Mouse (Mus musculus) spleen, postnatal 4 days (tissue): Measurements from ENCODE around the gene Tec.

Experiments used
- DNase-seq, 2 experiments: peaks; one replicate each; pipeline ENCODE4 v3.0.0; 2022; ENCODE audit warnings: low spot score in 2 of 2

The Tec gene

DNA sequence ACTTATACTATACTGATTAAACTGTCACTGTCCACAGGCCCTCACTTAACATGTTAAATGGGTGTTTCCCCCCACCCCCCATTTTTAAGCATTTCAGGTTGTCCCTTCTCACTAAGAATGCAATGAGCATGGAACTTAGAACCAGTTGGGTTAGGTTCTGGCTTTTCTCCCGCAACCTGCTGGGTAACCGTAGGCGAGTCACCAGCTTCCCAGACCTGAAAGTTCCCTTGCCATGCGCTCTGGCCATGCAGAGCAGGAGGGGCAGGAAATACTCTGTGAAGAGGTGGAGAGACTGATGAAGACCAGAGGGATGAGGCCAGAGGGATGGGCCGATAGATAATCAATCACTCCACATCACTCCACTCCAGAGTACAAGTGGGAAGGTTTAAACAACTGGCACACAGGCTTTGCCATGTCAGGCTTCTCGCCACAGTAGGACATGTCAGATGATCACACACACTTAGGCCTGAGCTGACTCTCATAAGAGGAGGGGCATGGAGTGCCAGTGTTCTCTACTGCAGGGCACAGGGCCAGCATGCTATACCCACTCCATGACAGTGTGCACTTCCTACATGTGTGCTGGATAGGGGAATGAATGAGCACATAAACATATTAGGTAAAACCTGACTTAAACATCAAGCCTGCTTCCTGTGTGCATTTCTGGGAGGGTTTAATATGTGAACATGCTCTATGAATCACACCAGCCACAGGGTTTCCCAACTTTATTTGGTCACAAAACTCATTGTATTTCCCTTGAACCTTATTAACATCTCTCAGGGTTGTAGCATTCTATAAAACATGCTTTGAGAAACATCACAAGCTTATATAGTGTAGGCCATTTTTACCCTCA, 13.9 kb downstream of the Tec start:
- DNase-seq, result no peak

DNA sequence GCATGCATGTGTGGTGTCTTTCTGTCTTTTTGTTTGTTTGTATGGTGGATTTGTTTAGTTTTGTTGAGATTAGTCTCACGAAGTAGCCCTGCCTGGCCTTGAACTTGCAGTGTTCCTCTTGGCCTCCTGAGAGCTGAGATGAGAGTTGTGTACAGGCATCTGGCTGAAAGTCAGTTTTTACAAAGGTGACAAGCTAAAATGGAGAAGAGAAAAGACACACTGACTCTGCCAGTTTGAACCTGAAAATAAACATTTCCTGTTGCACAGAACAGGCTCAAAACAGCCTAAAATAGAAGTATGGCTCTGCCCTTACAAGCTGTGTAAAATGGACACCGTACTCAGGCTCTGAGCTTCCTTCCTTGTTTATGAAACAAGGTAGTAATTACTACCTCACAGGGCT, 14.9 kb downstream of the Tec start:
- no peak for DNase-seq

DNA sequence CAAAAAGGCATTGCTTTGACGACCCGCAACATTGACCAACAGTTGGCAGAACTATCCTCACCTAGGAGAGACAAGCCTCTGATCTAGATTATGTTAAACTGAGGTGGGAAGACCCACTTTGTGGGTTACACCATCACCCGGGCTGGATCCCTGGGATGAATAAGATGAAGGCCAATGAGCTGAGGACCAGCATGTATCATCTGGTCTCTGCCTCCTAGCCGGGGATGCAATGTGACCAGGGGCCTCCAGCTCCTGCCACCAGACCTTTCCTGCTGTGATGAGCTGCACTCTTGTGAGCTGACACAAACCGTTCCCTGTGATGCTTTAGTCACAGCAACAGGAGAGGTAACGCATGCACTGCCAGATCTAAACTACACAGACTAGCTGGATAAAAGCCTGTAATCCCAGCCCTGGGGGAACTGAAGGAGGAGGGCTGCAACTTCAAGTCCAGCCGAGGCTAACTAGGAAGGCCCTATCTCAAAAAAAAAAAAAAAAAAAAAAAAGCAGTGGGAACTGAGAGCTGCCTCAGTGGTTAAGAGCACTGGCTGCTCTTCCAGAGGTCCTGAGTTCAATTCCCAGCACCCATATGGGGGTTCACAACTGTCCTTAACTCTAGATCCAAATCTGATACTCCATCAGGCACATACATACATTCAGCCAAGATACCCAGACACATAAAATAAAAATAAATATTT, 15.8 kb downstream of the Tec start:
- DNase-seq, result no peak

DNA sequence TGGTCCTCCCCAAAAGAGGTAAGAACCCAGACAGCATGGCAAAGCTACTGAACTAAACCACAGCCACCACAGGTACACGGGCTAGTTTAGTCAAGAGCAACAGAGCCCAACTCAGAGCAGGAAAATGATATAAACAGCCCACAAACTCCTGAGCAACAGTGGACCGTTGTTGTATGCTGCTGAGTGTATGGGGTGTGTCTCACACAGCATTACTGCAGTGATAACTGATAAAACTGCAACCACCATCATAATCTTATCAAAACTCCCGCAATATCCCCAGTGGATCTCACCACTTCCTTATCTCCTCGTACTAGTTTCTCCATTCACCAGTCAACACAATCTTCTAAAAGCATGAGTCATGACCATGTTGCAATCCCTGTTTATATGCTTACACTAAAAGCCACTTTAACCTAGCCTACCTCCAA, 16.6 kb downstream of the Tec start:
- DNase-seq, result no peak

DNA sequence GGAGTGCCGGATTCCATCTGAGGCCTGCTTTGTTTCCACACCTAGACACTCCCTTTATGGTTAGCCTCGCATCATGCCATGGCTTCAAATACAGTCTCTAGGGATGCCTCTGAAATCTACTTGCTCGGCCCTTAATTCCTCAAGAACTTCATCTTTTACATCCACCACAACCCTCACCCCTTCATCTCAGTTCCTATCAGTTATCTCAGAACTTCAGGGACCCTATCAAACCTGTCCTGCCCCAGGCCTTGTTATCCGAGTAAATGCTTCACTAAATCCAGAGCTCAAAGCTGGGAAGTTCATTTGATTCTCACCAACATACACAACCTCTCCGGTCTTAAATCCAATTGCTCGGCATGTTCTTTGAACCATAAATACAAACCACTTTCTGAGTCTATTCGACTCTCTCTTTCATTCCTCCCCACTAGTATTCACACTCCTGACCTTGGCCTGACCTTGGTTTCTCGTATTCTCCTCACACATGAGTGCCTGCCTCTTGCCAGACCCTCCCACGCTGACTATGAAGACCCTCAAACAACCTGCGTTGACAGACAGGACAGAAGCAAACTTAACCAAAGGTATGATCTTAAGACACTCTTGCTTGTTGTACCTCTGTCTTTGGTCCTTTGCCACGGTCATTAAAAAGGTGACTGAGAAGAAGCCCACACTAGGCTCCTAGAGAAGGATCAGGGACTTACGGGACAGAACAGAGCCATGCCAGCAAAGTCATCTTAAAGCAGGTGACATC, 17.2 kb downstream of the Tec start:
- no peak for DNase-seq

DNA sequence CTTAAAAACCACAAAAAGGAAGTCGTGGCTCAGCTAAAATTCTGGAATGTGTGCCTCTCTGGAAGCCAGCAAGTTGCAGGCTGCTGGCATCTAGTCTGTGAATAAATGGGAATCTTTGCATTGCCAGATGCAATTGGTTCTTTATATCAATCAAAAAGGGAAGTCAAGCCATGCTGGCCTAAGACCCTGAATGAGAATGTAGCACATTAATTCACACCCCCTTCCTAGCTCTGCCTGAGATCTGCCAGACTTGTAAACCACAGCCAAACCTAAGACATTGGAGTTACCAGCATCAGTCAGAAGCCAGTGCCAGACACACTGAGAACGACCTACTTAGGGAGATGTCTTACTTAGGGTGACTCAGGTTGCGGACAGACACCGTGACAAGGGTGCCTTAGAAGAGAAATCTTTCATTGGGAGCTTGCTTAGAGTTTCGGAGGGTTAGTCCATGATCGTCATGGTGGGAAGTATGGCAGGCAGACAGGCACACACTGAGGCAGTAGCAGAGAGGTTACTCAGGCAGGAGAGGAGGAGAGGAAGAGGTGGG, 19.3 kb downstream of the Tec start:
- no peak for DNase-seq

DNA sequence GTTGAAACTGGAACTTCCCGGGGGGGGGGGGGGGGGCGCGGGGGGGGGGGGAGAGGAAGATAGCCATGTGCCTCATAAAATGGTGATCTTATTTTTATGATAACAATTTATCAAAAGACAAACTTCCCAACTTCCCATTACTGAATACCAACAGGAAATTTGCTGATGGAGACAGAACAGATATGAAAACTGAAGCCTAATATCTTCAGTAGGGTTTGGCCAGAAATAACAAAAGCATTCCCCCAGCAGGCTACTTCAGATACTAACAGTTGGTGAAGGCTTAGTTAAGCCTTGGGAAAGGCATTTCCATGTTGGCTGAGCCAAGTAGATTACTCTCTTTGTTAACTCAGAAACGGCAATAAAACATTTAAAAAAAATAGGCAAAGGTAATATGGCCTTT, 21.6 kb downstream of the Tec start:
- no peak for DNase-seq

DNA sequence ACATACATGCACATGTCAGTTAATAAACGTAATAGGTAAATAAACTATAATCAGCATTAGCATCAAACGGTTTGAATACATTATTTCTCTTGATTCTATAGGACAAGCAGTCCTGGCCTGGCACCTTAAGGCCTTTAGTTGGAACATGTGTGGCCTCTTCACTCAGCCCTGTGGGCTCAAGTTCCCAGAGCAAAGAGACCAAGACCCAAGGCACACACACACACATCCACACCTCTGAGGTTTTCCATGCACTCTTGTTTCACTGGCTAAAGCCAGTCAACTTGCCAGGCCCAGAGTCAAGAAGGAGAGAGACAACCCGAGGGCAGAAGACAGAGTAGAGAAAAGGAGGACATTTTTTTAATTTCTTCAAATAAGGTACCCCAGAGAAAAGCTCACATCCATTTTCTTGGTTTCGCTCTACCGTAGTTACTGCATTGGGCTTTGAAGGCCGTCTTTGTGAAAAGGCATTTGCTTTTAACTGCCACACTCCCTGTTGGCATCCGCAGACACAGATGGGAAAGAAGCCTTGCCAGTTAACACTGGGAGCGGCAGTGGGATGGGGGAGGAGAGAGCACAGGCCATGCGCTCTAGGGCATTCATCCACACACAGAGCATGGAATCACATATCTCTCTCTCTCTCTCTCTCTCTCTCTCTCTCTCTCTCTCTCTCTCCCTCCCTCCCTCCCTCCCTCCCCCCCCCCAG, 22.2 kb downstream of the Tec start:
- no peak for DNase-seq

DNA sequence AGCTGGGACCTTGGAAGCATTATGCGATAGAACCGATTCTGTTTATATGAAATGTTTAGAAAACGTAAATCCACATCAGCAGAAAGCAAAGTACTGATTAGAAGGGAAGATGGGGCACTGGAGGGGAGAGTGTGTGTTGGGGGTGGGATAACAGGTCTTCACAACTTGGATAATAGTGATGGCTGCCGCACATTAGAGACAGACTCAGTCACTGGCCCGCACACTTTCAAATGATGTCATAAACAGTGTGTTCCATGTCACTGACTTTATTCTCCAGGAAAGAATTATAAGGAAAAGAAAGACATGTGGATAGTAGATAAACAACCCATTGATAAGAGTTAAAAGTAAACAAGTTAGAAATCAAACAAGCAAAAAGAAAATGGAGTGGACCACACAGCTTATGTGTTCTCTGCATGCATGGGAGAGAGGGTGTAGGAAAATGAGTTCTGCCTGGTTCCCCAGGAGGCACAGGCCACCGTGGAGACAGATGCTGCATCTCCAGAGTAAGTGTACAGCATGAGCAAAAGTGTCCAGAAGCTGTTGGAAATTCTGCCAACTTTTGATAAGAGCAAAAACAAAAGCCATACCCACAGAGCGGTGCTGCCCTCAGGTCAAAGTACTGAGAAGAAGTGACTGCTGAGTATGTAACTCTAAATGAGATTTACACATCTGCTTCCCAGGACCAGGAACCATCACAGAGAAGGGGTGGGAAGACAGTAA, 23.3 kb downstream of the Tec start:
- no peak for DNase-seq

DNA sequence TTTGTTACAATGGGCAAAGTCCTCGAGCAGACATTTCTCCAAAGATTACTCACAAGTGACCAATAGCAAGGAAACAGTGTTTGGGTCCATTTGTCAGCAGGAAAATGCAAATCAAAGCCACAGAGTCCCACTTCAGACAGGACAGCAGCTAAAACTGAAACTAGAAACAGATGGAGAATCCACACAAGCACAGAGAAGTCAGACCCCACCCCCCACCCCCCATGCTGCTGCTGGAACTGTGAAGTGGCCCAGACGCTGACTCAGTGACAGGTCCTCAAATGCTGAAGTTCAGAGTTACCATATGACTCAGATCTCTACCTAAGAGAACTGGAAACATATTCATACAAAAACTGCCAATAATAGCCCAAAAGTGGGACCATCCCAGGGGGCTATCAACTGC, 24.0 kb downstream of the Tec start:
- DNase-seq, result no peak

DNA sequence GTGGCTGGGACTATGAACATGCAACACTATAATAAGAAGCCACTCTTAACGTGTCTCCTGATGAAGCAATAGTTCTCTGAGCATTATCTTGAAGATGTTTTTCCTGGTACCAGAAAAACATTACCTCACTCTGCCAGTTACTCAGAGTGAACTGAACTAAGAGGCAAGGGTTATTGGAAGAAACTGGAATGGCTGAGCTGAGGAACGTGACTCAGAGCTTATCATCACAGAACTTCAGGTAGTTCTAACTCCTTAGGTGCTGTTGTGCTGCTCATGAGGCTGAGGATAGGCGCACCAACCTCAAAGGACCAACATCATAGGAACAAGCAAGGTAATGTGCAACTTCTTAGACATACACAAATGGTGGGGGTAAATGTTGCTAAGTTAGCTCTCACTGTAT, 28.6 kb downstream of the Tec start:
- DNase-seq, result no peak

DNA sequence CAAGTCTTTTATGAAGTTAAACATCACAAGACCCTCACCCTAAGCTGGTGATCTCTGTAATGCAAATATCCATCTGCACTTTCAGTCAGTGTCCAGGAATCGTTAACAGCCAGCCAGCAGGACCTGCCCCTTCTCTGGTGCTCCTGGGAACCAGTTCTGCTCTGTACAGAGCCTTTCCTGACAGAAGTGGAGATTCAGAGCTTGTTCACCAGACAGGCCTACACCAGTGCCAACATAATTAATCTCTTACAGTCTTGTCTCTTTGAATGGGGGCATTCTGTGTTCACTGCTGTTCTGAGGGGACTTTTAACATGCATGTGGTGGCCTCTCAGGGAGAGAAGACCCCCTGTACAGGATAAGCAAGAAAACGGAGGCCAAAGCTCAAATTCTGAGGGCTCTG, 29.3 kb downstream of the Tec start:
- no peak for DNase-seq

DNA sequence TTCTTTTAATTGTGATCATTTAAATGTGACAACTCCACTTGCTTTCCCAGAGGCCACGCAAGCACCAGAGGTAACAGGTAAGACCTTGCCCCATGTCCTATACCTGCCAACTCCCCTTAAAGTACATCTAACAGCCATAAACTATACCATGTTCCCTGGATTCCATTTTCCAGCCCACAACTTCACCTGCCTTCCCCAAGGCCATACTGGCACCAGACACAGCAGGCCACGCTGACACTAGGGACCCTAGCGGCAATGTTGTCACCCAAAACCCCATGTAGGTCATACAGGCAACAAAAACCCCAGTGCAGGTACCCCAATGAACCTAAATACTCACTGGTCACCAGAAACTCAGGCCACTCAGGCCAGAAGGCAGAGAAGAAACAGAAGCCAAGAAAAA, 32.6 kb downstream of the Tec start:
- DNase-seq, result no peak

DNA sequence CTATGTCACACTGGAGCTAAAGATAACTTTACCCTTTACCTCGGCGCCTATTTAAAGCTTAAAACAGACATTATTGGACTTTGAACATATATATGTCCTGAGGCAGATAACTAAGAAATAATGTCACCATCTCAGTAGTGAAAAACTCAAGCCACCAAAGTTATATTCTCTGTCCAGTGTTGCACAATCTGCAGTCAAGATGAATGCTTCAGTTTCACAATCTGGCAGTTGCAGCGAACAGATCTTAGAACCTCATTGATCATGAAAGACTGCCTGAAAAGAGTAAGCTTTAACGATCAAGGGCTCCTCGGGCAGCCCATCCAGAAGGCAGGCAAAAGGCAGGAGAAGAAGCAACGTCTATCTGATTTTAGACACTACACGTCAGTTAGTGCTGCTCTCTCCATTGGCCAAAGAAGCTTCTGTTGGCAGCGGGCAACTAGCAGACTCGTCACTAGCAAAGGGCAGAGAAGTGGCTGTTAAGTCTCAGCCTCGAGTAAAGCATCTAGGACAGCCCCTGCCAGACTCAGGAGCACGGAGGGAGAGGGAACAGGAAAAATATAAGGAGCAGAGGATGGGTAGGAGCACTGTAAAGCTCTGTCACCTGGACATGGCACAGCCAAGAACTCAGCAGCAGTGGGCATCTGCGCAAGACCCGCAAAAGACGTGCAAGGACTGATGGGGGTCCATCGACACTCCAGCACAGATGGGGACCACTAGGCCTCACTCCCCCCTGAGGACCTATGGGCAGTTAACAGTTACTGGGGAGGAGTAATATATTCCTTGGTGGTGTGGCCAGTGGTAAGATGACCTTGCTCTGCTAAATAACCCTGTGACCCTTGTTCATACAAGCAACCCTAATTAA, 35.1 kb downstream of the Tec start:
- DNase-seq, result no peak

DNA sequence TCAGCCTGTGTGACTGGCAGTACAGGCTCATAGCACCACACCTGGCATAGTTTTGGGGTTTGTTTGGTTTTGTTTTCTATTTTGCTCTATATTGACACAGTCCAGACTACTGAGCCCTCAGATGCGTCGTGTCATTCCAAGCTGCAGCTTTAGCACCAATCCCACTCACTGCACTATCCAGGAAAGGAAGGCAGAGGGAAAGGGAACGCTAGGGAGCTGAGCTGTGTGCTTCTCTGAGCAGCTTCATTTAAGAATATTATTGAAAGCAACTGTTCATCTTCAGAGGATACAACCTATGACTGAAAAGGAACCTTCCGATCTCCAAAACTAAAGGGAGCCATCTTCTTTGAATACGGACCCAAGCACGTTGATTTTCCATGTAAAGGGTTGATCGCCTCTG, 36.1 kb downstream of the Tec start:
- no peak for DNase-seq

DNA sequence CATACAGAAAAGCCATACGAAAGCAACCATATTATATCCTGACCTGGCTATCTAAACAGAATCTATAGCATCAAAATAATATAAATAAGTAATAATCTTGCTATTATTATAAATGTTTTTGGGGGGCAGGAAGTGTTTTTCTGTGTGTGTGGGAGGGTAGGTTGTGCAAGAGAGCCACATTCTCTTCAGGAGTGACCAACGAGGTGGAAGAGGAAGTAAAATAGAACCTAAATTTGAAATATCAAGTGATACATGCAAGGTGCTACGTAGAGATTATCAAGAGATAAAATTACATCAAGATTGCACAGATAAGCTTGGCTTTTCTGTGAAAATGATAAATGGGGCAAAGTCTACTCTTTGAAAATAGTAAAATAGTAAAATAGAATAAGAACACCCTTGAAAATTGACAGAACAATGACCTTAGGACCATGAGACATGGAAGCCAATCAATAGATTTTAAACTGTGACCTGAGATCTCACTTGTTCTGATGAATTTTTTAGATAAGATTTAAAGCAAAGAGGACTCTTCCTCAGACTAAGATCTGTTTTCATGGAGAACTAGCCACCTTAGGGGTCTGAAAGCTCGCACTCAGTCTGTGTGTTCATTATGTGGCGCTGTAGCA, 37.2 kb downstream of the Tec start:
- no peak for DNase-seq

DNA sequence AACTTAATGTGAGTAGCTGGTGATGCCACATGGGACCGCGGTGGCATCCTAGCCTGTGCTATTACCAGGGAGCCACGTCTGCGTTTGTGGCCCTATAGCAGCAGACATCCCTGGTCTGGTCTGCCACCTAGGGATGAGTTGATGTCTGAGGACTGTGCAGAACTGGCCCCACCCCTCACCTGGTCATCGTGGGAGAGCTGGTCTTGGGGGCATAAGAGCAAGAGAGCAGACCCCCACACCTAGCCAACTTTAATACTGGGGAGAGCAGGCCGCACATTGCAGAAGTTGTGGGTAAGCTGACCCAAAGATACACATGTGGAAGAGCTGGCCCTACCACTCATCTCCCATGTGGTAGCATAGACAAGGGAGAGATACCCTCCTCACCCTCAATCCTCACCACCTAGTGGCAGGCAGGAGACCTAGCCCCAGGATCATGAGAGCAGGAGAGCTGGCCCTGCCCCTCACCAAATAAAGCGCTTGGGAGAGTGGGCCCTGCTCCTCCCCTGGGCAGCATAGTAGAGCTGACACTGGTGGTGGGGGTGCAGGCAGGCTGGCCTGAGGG, 38.7 kb downstream of the Tec start:
- no peak for DNase-seq

DNA sequence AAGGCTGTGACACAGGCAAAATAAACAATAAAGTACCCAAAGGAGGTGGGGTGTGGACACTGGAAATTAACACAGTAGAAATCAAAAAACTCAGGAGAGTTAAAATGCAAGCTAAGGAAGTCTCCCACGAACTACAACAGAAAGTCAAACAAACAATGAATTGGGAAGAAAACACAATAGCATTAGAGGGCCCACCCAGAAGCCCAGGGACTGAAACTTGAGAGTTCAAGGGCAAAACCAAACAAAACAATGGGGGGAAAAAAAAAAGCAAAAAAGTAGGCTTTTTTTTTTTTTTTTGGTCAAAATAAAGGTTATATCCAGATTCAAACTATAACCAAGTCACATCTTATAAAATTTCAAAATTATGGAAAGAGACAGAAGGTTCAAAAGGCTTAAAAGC, 39.9 kb downstream of the Tec start:
- no peak for DNase-seq

DNA sequence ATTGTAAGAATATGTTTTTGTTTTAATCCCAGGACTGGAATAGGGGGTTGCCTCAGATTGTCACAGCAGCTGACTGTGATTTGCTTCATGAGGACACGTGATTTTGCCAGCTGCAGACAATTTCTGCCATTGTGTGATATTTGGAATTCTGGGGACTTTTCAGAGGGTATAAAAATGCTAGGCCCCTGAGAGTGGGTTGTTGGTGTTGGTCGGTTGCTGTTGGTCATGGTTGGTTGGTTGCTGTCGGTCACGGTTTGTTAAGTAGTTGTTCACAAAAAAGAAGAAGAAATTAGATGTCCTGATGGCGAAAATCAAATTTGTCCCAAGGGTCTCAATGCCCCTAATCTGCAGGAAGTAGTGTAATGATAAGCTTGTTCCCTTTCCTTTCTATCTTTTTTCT, 40.8 kb downstream of the Tec start:
- no peak for DNase-seq
